Mouse (Mus musculus) CH12.LX (cell line): Measurements from ENCODE around the gene Dnase1l2.
"Not testable (repeated sequence)": the region's sequence is repeated elsewhere in the genome, so short reads cannot be mapped to it uniquely, and the experiment has no call there.

ENCODE experiments used
- BHLHE40 ChIP-seq: IDR thresholded peaks from 2 replicates; pipeline ENCODE4 v1.6.1; 2011; ENCODE audit warnings: mild to moderate bottlenecking, low read depth, low read length, improper control_type of control experiment
- CTCF ChIP-seq, 2 experiments: IDR thresholded peaks in 1 of 2; conservative IDR thresholded peaks in 1 of 2; 2 replicates each; pipeline ENCODE4 v1.5.1; 2011 to 2012; ENCODE audit warnings: low read depth in 2 of 2, low read length in 2 of 2, improper control_type of control experiment in 1 of 2, inconsistent platforms in 1 of 2, mild to moderate bottlenecking in 1 of 2, moderate library complexity in 1 of 2
- EP300 ChIP-seq: IDR thresholded peaks from 2 replicates; pipeline ENCODE4 v1.6.1; 2011; ENCODE audit warnings: low read length, improper control_type of control experiment
- GABPA ChIP-seq: IDR thresholded peaks from 2 replicates; pipeline ENCODE4 v1.6.1; 2012; ENCODE audit warnings: low read depth, low read length, improper control_type of control experiment, inconsistent platforms; ENCODE audit not compliant: insufficient replicate concordance
- KAT2A ChIP-seq: IDR thresholded peaks from 2 replicates; pipeline ENCODE4 v1.6.1; 2012; ENCODE audit warnings: low read length, improper control_type of control experiment, inconsistent platforms; ENCODE audit not compliant: insufficient replicate concordance
- MAX ChIP-seq: IDR thresholded peaks from 2 replicates; pipeline ENCODE4 v1.6.1; 2011; ENCODE audit warnings: low read length, improper control_type of control experiment
- MEF2A ChIP-seq: IDR thresholded peaks from 2 replicates; pipeline ENCODE4 v1.6.1; 2014; ENCODE audit warnings: low read depth, mild to moderate bottlenecking, inconsistent platforms, low read length, improper control_type of control experiment, borderline replicate concordance
- MYC ChIP-seq: IDR thresholded peaks from 2 replicates; pipeline ENCODE4 v1.6.1; 2011; ENCODE audit warnings: low read depth, mild to moderate bottlenecking, improper control_type of control experiment, low read length
- POLR2A ChIP-seq: IDR thresholded peaks from 2 replicates; pipeline ENCODE4 v1.6.1; 2011; ENCODE audit warnings: low read depth, mild to moderate bottlenecking, improper control_type of control experiment, low read length
- POLR2AphosphoS2 ChIP-seq: IDR thresholded peaks from 2 replicates; pipeline ENCODE4 v1.6.1; 2011; ENCODE audit warnings: low read depth, low read length, improper control_type of control experiment
- USF2 ChIP-seq: conservative IDR thresholded peaks from 2 replicates; pipeline ENCODE4 v1.6.1; 2011; ENCODE audit warnings: low read depth, low read length, improper control_type of control experiment
- ZC3H11A ChIP-seq: IDR thresholded peaks from 2 replicates; pipeline ENCODE4 v1.6.1; 2012; ENCODE audit warnings: low read depth, mild to moderate bottlenecking, inconsistent platforms, low read length, improper control_type of control experiment

DNA sequence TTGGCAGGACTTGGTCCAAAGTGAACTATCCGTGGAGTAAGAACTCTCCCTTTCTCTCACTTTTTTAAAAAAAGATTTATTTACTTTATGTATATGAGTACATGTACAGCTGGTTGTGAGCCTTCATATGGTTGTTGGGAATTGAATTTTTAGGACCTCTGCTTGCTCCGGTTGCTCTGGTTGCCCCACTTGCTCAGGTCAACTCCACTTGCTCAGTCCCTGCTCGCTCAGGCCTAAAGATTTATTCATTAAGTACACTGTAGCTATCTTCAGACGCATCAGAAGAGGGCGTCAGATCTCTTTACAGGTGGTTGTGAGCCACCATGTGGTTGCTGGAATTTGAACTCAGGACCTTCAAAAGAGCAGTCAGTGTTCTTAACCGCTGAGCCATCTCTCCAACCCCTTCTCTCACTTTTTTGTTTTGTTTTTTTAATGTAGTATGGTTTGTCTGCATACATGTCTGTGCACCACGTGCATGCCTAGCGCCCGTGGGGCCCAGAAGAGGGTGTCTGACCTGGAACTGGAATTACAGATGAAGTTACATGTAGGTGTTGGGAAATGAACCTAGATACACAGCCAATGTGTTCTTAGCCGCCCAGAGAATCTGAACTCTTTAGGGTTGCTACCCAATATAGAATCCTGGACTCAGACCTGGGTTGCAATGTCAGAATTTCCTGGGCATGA, 12.8 kb upstream of the Dnase1l2 start:
- TF ChIP-seq GABPA, ZC3H11A, MYC, MAX, POLR2A, KAT2A, EP300, USF2, MEF2A, BHLHE40, POLR2AphosphoS2: not testable (repeated sequence)
- peak in 1 of 2 experiments; percentile 12; a peak in 1 of 4 replicates for TF ChIP-seq CTCF (conservative IDR thresholded peaks at IDR 0.05 in 1 of 2, IDR thresholded peaks at IDR 0.05 in 1 of 2; ENCODE audit: low read depth in 2 of 2, low read length in 2 of 2)
